Mouse (Mus musculus): ENCODE measurements around the gene Gm17455. TPM values are rescaled to one million over a fixed set of nuclear protein-coding genes. Genes with fewer than 3 reads are reported as not detected.
A peak's percentile ranks its signal among the peaks of the same experiment; 100 is the strongest.

Gene Gm17455
- polyA plus RNA-seq, 1 experiment from 2014 or later, result 0.52 TPM

- no peak for DNase-seq (ENCODE audit: low spot score)
These were observed 26.0 kb upstream of the Gm17455 start for GRCm38 (mm10) chr10:60373543-60373936.

GRCm38 (mm10) chr10:60373937-60374578, 25.5 kb upstream of the Gm17455 start:
- no peak for DNase-seq (ENCODE audit: low spot score)

- no peak for DNase-seq (ENCODE audit: low spot score)
These were observed 22.8 kb upstream of the Gm17455 start for GRCm38 (mm10) chr10:60376704-60377103.

- no peak for DNase-seq (ENCODE audit: low spot score)
These were observed 20.0 kb upstream of the Gm17455 start for GRCm38 (mm10) chr10:60379419-60379957.

GRCm38 (mm10) chr10:60380229-60380628, 19.3 kb upstream of the Gm17455 start:
- DNase-seq (ENCODE audit: low spot score), result peak; percentile 27

GRCm38 (mm10) chr10:60381142-60381925, 18.2 kb upstream of the Gm17455 start:
- peak; percentile 82 for DNase-seq (ENCODE audit: low spot score)

GRCm38 (mm10) chr10:60388332-60388731, 11.2 kb upstream of the Gm17455 start:
- DNase-seq (ENCODE audit: low spot score), result peak; percentile 37

GRCm38 (mm10) chr10:60389447-60389865, 10.1 kb upstream of the Gm17455 start:
- DNase-seq (ENCODE audit: low spot score), result peak; percentile 91

GRCm38 (mm10) chr10:60390177-60390903, 9.2 kb upstream of the Gm17455 start:
- DNase-seq (ENCODE audit: low spot score), result peak; percentile 60

- peak; percentile 18 for DNase-seq (ENCODE audit: low spot score)
These were observed 8.6 kb upstream of the Gm17455 start for GRCm38 (mm10) chr10:60390904-60391420.

GRCm38 (mm10) chr10:60391661-60392060, 7.9 kb upstream of the Gm17455 start:
- DNase-seq (ENCODE audit: low spot score), result no peak

- no peak for DNase-seq (ENCODE audit: low spot score)
These were observed 4.6 kb upstream of the Gm17455 start for GRCm38 (mm10) chr10:60394936-60395335.

- no peak for DNase-seq (ENCODE audit: low spot score)
These were observed 3.9 kb upstream of the Gm17455 start for GRCm38 (mm10) chr10:60395605-60396004.

GRCm38 (mm10) chr10:60398051-60398814, 1.3 kb upstream of the Gm17455 start:
- DNase-seq (ENCODE audit: low spot score), result no peak

- DNase-seq (ENCODE audit: low spot score), result no peak
These were observed 1.2 kb downstream of the Gm17455 start for GRCm38 (mm10) chr10:60400507-60401295.

GRCm38 (mm10) chr10:60405460-60406177, 6.1 kb downstream of the Gm17455 start:
- DNase-seq (ENCODE audit: low spot score), result no peak

- peak; percentile 76 for DNase-seq (ENCODE audit: low spot score)
These were observed 8.3 kb downstream of the Gm17455 start for GRCm38 (mm10) chr10:60407831-60408230.

GRCm38 (mm10) chr10:60411794-60412193, 12.3 kb downstream of the Gm17455 start:
- no peak for DNase-seq (ENCODE audit: low spot score)

- DNase-seq (ENCODE audit: low spot score), result no peak
These were observed 14.2 kb downstream of the Gm17455 start for GRCm38 (mm10) chr10:60413756-60414155.
